Mouse (Mus musculus) lung, postnatal 0 days (tissue): Measurements from ENCODE around the gene Cfdp1.

Source experiments
- CTCF ChIP-seq: IDR thresholded peaks from 2 replicates; pipeline ENCODE4 v1.5.1; 2016; ENCODE audit warnings: antibody characterized with exemption, mild to moderate bottlenecking
- EP300 ChIP-seq: IDR thresholded peaks from 2 replicates; pipeline ENCODE4 v1.6.1; 2016; ENCODE audit warnings: antibody characterized with exemption, mild to moderate bottlenecking, control low read depth

DNA sequence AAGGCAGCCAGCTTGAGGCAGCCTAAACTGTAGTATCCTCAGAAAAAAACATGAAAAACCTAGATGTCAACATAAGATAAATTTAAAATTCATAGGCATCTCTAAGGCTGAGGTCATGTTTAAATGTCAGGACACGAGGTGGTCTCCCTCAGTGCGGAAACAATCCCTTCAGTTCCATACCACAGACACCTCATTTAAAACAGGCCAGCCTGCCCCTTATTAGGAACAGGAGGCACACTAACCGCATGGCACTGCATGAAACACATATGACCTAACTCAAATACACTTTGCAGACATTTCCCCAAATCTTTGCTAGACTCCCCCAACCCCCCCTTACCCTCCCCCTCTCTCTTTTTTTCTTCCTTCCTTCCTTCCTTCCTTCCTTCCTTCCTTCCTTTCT is 65.6 kb downstream of the Cfdp1 start:
- TF ChIP-seq CTCF (no peak), EP300 (no peak)
